Mouse (Mus musculus) cerebellum, adult 2 months (tissue): ENCODE results near the gene Cpne6. TPM values are rescaled to one million over a fixed set of nuclear protein-coding genes. Genes with fewer than 3 reads are reported as not detected.

Experiments
- DNase-seq, 2 experiments: peaks; one replicate each; pipeline ENCODE4 v3.0.0; 2021
- H3K27ac ChIP-seq: fragments of 200-500 bp; 2 replicates; pipeline ENCODE4 v1.5.1; 2012; ENCODE audit warnings: low read length, control low read depth, inconsistent platforms; ENCODE audit not compliant: insufficient read depth
- H3K27me3 ChIP-seq: fragments of 200-500 bp; 2 replicates; pipeline ENCODE4 v1.6.1; 2012; ENCODE audit warnings: inconsistent platforms, mild to moderate bottlenecking, low read length, moderate library complexity; ENCODE audit not compliant: control insufficient read depth, insufficient read depth
- H3K4me1 ChIP-seq: fragments of 200-500 bp; 2 replicates; pipeline ENCODE4 v1.6.1; 2011; ENCODE audit warnings: low read length; ENCODE audit not compliant: control insufficient read depth, insufficient read depth
- H3K4me3 ChIP-seq: fragments of 200-500 bp; replicated peaks from 2 replicates; pipeline ENCODE3; 2011; ENCODE audit warnings: mild to moderate bottlenecking, low read depth, low read length, control low read depth; ENCODE audit not compliant: insufficient read depth
- CTCF ChIP-seq: fragments of 200-500 bp; IDR thresholded peaks from 2 replicates; pipeline ENCODE4 v1.5.1; 2011; ENCODE audit warnings: low read depth, mild to moderate bottlenecking, control low read depth, low read length, moderate library complexity, borderline replicate concordance; ENCODE audit not compliant: insufficient read depth
- POLR2A ChIP-seq: fragments of 200-500 bp; IDR thresholded peaks from 2 replicates; pipeline ENCODE4 v1.6.1; 2011; ENCODE audit warnings: low read length, control low read depth, borderline replicate concordance; ENCODE audit not compliant: insufficient read depth
- WGBS: fragments of 180-500 bp; shearing (Covaris S2); methylation state at CpG from one replicate; pipeline ENCODE4 v1.1.7; 2018; 5-methylcytosine and 5-hydroxymethylcytosine counted together
- polyA plus RNA-seq: library from polyadenylated mRNA; depleted of rRNA; stranded (reverse); fragments of >200 nt; gene quantifications from 2 replicates; pipeline ENCODE4 v1.2.3, GENCODE M21; 2012

Gene Cpne6
- polyA plus RNA-seq, 1 experiment: 56.8 TPM

DNA sequence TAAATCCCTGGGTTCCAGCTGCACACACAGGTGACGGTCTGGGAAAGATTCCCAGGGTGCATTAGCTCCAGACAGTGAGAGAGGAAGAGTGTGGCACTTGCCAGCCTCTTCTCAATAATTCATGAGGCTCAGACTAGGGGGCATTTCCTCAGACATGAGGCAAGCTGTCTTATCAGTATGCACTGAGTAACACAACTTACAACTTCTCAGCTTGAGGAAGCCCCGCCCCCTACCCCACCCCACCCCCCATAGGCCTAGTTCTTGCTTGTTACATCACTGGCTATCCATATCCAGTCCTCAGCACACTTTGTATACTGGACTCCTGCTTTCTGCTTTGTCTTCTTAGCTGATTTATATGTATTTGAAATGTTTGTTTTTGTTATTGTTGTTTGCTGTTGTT is 34.6 kb upstream of the Cpne6 start:
- WGBS: 40% methylated on average over 2 of the region's 2 CpGs
- Histone ChIP-seq H3K4me3 (no peak overlapping the region), H3K4me1 (peaks cover 4% of the 10 kb centered on the region; the same call in 1 of the 2 replicates), H3K27me3 (no peaks in the 10 kb centered on the region), H3K27ac (no peak overlapping the region)
- no peak for DNase-seq
- TF ChIP-seq POLR2A (no peak), CTCF (no peak)

DNA sequence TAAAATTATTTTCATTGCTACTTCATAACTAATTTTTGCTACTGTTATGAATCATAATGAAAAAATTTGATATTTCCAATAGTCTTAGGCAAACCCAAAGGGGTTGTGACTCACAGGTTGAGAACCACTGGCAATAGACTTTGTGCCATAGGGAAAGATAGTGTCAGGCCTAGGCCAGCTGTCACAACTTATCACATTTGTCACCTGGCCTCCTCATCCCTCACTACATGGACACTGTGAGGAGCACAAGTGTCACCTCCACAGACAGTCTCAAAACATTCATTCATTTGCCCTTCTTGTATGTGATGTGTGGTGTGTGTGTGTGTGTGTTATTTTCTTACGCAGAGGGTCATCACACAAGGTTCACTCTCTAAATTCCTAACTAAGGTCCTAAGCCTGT is 32.8 kb upstream of the Cpne6 start:
- WGBS: 100% methylated on average over 1 of the region's 1 CpGs
- Histone ChIP-seq H3K27ac (no peak overlapping the region), H3K4me1 (peaks cover 4% of the 10 kb centered on the region; the same call in 1 of the 2 replicates), H3K27me3 (no peaks in the 10 kb centered on the region), H3K4me3 (no peak overlapping the region)
- TF ChIP-seq CTCF: no peak
- TF ChIP-seq POLR2A: no peak
- no peak for DNase-seq

DNA sequence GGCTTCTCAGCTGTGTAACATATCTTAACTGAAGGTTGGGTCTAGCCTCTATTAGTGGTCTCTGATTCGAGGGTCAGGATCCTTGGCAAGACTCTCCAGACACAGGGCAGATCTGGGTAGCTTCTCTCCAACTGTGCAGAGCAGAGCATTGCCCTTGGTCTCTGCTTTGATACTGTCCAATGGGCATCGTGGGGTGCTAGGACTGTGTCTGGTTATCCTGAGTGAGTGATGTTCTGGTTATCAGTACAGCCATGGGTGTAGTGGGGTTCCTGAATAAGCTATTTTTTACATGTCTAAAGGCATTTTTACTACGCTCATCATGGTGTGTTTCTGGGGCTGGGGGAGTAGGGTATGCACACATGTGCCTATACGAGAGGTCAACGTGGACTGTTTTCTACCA is 32.4 kb upstream of the Cpne6 start:
- no peaks in the 10 kb centered on the region for H3K27me3 ChIP-seq
- TF ChIP-seq POLR2A (no peak), CTCF (no peak)

DNA sequence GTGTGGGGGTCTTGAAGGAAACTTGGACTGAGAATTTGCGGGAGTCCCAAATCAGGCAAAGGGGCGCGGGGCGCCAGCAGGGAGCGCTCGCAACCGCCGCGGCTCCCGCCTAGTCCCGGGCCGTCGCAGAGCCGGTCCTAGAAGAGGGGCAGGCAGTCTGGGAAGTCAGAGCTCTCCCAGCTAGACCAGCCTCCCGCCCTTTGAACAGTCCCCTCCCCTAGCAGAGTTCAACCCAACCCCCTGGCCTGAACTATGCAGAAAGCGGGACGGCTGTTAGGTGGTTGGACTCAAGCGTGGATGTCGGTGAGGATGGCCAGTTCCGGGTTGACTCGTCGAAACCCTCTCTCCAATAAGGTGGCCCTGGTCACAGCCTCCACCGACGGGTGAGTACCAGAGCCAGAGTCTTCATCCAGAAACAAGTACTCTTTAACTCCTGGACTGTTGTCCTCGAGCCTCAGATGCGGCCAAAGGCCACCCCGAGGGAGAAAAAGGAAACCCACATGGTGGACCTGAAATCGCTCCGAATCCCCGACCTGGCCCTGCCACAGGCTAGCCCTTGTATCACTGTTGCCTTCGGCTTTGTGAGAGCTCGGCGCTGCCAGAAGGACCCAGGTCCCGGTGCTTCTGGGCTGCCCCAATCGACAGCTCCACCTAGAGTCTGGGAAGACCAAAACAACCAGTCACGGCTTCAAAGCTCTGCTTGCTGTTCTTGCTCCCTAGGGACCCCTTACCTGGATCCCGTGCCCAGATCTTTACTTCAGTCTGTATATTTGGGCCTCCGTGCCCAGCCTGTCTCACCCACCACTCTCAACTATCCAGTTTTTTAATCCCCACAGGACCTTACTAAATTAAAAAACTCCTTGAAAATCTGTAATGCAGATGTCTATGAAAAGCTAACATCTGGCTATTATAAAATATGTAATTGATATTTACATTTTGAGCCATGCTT is 31.3 kb upstream of the Cpne6 start, which contains the start of gene Dhrs4:
Gene Dhrs4 (plus strand): TSS at position 108 of the 949 bp plus-strand sequence.
- TF ChIP-seq CTCF: peak; percentile 62; the same call in 1 of the 2 replicates
- peak; percentile 53; the same call in 1 of the 2 replicates for TF ChIP-seq POLR2A
- no peaks in the 10 kb centered on the region for H3K27me3 ChIP-seq
- H3K4me1 ChIP-seq: peaks cover 4% of the 10 kb centered on the region; the same call in 1 of the 2 replicates
- H3K27ac ChIP-seq: peak within 1 kb of the TSS; percentile 16; the same call in 1 of the 2 replicates
- peak within 1 kb of the TSS; percentile 84 for H3K4me3 ChIP-seq
- WGBS: 2% methylated on average over 38 of the region's 38 CpGs
- DNase-seq: peak; percentile 82 to 83

More for the DNA sequence above, 32.4 kb upstream of the Cpne6 start:
- no peak for DNase-seq
- Histone ChIP-seq H3K4me3 (no peak overlapping the region), H3K4me1 (peaks cover 4% of the 10 kb centered on the region; the same call in 1 of the 2 replicates), H3K27ac (no peak overlapping the region)
- 92% methylated on average over 5 of the region's 5 CpGs for WGBS

DNA sequence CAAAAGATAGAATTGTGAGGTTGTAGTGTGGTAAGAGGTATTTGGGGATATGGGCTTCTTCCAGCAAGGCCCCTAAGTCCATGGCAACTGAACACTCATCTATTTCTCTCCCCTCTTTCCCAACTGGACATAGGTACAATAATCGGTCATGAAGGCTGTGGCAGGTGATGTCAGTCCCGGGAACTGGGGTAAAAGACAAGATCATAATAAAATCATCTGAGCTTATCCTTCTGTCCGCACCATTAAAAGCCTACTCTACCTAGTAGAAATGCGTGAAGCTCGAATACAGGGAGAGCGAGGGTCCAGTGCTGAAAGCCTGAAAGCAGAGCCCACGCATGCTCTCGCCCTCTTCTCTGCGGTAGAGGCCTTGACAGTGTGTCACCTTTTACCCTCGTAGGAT is 30.6 kb upstream of the Cpne6 start:
- 94% methylated on average over 10 of the region's 10 CpGs for WGBS
- no peak for DNase-seq
- no peak for TF ChIP-seq CTCF
- TF ChIP-seq POLR2A: no peak
- Histone ChIP-seq H3K4me1 (peaks cover 4% of the 10 kb centered on the region; the same call in 1 of the 2 replicates), H3K27me3 (no peaks in the 10 kb centered on the region), H3K27ac (no peak overlapping the region), H3K4me3 (no peak overlapping the region)

DNA sequence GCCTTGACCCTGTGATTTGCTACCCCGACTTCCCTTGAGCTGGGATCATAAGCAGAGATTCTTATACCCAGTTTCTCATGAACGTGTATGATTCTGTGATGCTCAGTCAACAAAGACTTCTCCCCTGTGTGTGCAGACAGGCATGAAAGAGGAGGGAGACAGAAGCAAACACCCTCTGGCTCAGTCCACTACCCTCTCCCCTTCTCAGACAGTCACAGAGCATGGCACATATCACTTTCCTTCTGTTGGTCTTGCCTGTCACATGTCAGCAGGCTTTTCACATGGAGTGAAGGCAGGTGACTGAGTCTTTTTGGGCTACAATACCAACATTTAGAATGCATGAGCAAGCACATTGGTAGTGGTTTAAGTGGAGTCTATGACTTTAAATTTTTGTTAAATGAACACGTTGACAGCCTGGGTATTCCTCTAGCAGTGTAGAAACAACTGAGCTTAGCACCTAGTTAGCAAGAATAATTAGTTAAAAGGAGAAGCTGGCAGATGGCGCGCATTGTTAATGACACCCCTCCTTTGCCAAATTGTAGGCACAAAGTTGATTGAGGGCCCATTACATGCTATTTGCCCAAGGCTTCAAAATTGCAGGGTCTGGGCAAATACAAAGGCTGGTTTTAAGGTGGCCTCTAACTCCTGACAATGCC is 25.7 kb upstream of the Cpne6 start:
- DNase-seq: no peak
- Histone ChIP-seq H3K4me3 (no peak overlapping the region), H3K27me3 (no peaks in the 10 kb centered on the region), H3K4me1 (no peaks in the 10 kb centered on the region), H3K27ac (no peak overlapping the region)
- 51% methylated on average over 5 of the region's 5 CpGs for whole genome bisulfite sequencing
- TF ChIP-seq POLR2A (no peak), CTCF (no peak)

DNA sequence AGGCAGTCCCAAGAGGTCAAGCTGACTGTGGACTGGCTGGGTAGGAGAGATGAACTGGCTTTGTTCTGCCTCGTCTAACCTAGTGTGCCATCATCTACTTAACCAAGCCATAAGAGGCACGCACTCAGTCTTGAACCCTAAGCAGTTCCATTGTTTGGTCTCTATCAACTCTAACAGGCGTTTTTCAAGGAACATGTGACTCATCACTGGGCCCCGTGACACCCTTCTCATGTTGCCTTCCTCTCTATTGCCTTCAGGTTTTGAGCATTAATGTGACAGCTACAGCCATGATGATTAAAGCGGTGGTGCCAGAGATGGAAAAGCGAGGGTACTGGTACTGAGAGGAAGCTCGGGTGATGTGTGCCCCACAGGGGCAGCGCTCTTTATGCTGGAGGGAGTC is 23.4 kb upstream of the Cpne6 start:
- WGBS: 90% methylated on average over 8 of the region's 8 CpGs
- TF ChIP-seq POLR2A (no peak), CTCF (no peak)
- no peak for DNase-seq
- Histone ChIP-seq H3K27ac (no peak overlapping the region), H3K4me1 (peaks cover 4% of the 10 kb centered on the region; the same call in 1 of the 2 replicates), H3K4me3 (no peak overlapping the region), H3K27me3 (no peaks in the 10 kb centered on the region)
